Mouse (Mus musculus): ENCODE results near the gene Myo1a. TPM values are rescaled to one million over a fixed set of nuclear protein-coding genes. Genes with fewer than 3 reads are reported as not detected.

Gene Myo1a
- polyA plus RNA-seq, 1 experiment, result 0.11 TPM

DNA sequence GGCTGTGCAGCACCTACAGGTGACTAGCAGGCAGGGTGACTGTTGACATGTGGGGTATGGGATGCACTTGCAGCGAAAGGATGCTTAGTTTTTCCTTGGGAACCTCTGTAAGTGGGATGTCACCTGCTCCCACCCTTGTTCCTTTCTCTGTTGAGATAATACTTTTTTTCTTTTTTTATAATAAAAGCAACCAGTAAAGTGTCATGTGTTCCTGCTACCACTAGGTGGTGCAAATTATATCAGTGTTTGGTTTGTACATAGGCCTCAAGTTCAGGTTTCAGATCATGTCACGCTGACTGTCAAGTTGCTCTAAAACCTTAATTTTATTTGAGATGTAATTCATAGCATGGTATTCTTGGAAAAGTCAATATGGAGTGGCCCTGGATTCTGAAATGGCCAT lies 10.3 kb upstream of the Myo1a start:
- 43% methylated on average over 2 of the region's 2 CpGs for WGBS
- Histone ChIP-seq H3K4me1 (ENCODE audit: control insufficient read depth, insufficient read depth, low read length) (no peaks in the 10 kb centered on the region), H3K4me3 (replicated peaks; ENCODE audit: extremely low read depth, low read depth, low read length) (no peak overlapping the region)
- TF ChIP-seq CTCF (IDR thresholded peaks at IDR 0.05; ENCODE audit: insufficient read depth, low read length) (peak; percentile 33; the same call in 1 of the 2 replicates), POLR2A (IDR thresholded peaks at IDR 0.05; ENCODE audit: borderline replicate concordance, extremely low read depth, low read depth, low read length) (no peak)
- no peak for DNase-seq

DNA sequence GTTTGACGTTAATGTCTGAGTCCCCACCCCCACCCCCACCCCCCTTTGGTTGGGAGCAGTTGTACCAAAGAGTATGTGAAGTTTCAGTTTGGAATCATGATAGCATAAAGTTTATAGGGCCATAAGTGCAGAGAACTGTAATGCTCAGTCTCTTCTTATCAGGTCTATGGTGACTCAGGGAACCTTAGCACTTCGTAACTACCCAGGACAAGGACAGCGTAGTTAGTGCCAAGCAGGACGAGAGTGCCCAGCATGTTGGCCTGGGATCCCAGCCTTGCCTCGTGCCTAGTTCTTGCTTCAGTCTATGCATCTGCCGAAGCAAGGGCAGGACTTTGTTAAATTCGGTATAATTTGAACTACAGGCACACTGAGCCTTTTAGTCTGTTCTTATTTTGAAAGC lies 9.2 kb upstream of the Myo1a start:
- 93% methylated on average over 7 of the region's 7 CpGs for WGBS
- Histone ChIP-seq H3K4me1 (ENCODE audit: control insufficient read depth, insufficient read depth, low read length) (no peaks in the 10 kb centered on the region), H3K4me3 (replicated peaks; ENCODE audit: extremely low read depth, low read depth, low read length) (no peak overlapping the region)
- TF ChIP-seq CTCF (IDR thresholded peaks at IDR 0.05; ENCODE audit: insufficient read depth, low read length) (no peak), POLR2A (IDR thresholded peaks at IDR 0.05; ENCODE audit: borderline replicate concordance, extremely low read depth, low read depth, low read length) (no peak)
- no peak for DNase-seq

DNA sequence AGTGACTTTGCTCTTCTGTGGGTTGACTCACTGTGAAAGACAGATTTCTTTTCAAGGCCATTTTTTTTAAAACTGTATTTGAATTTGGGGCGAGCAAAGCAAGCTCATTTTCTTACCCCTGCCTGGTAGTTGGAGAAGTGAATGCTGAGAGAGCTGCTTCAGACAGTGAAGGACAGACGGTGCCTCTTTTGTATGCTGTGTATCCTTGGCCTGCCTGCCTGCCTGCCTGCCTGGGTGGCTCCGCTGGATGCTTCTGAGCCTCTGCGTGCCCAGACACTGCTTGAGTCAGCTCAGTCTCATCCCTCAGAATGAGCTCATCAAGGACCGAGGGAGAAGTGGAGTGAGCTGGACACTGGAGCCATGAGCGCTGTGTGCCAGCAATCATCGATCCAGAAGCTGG lies 6.0 kb upstream of the Myo1a start:
- no peak for DNase-seq
- WGBS, result 94% methylated on average over 7 of the region's 7 CpGs
- H3K4me3 ChIP-seq (replicated peaks; ENCODE audit: extremely low read depth, low read depth, low read length), result no peak overlapping the region
- no peaks in the 10 kb centered on the region for H3K4me1 ChIP-seq (ENCODE audit: control insufficient read depth, insufficient read depth, low read length)
- TF ChIP-seq POLR2A (IDR thresholded peaks at IDR 0.05; ENCODE audit: borderline replicate concordance, extremely low read depth, low read depth, low read length), result no peak
- no peak for TF ChIP-seq CTCF (IDR thresholded peaks at IDR 0.05; ENCODE audit: insufficient read depth, low read length)

DNA sequence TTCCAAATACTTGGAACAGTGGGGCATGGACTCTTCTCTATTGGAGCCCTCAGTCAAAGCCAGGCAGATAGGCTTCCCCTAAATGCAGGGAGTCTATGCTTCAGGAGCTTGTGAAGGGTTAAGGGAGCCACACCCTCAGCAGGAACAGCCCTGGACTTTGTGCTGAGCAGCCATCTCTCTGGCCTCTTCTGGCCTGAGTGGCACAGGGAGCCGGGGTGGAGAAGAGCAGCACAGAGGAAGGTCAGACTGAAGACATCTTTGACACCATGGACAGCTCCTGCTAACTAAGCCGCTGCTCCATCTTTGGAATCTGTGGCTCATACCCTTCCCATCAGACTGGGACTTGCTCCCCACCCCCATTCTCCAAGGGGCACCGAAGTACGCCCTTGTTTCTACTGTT lies 1.7 kb upstream of the Myo1a start:
- TF ChIP-seq CTCF (IDR thresholded peaks at IDR 0.05; ENCODE audit: insufficient read depth, low read length) (no peak), POLR2A (IDR thresholded peaks at IDR 0.05; ENCODE audit: borderline replicate concordance, extremely low read depth, low read depth, low read length) (no peak)
- no peak for DNase-seq
- Histone ChIP-seq H3K4me1 (ENCODE audit: control insufficient read depth, insufficient read depth, low read length) (no peaks in the 10 kb centered on the region), H3K4me3 (replicated peaks; ENCODE audit: extremely low read depth, low read depth, low read length) (no peak overlapping the region)
- 41% methylated on average over 4 of the region's 4 CpGs for WGBS

DNA sequence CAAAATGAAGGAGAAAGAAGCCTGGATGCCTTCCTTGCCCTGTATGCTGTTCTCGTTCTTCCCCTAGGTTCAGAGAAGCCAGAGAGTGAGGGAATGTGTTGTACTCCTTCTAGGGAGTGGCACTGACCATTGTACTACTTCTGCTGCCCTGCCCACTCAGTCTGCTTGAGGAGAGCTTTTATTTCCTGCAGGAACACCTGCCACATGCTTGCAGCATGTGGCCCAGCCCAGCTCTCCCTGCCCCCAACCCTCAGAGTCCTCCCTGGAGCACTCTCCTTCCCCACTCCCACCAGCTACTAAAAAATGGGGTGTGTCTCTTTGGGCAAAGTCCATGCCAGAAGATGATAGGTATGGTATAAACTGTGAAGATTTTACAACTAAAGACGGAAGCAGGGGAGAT lies 677 bp upstream of the Myo1a start:
- Histone ChIP-seq H3K4me3 (replicated peaks; ENCODE audit: extremely low read depth, low read depth, low read length) (no peak overlapping the region), H3K4me1 (ENCODE audit: control insufficient read depth, insufficient read depth, low read length) (no peaks in the 10 kb centered on the region)
- no peak for TF ChIP-seq CTCF (IDR thresholded peaks at IDR 0.05; ENCODE audit: insufficient read depth, low read length)
- TF ChIP-seq POLR2A (IDR thresholded peaks at IDR 0.05; ENCODE audit: borderline replicate concordance, extremely low read depth, low read depth, low read length), result no peak
- no peak for DNase-seq
- 35% methylated on average over 2 of the region's 2 CpGs for WGBS

DNA sequence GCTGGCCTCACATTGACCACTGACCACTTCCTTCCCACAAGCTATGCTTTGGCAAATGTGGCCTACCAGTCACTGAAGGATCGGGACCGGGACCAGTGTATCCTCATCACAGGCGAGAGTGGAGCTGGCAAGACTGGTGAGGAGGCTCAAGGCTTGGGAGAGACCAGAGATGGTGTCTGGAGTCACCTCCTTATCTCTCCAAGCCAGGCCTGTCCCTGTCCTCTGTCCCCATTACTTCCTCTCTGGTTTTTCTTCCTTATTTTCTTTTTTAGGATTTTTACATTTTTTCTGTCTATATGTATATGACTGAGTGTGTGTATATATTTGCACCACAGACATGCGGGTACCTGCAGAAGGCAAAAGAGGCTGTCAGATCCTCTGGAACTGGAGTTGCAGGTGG lies 813 bp downstream of the Myo1a start:
- TF ChIP-seq POLR2A (IDR thresholded peaks at IDR 0.05; ENCODE audit: borderline replicate concordance, extremely low read depth, low read depth, low read length) (no peak), CTCF (IDR thresholded peaks at IDR 0.05; ENCODE audit: insufficient read depth, low read length) (no peak)
- Histone ChIP-seq H3K4me1 (ENCODE audit: control insufficient read depth, insufficient read depth, low read length) (no peaks in the 10 kb centered on the region), H3K4me3 (replicated peaks; ENCODE audit: extremely low read depth, low read depth, low read length) (no peak overlapping the region)
- DNase-seq, result no peak
- WGBS, result 89% methylated on average over 4 of the region's 4 CpGs

DNA sequence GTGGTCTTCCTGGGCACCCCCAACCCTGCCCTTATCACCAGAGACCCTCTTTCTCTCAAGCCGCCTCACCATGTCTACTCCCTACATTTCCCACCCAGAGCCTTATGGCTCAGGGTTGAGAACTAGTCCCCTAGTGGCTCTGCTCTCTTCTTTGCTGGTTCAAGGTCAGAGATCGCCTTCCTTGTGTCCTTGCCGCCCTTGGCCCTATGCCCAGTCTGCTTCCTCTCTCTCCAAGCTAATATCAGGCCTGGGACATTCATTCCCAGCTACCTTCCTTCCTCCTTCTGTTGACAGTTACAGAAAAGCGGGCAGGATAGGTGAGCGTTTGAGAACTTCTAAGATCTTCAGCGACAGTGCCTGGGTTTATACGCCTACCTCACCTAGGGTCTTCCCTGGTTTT lies 2.8 kb downstream of the Myo1a start:
- no peak for TF ChIP-seq CTCF (IDR thresholded peaks at IDR 0.05; ENCODE audit: insufficient read depth, low read length)
- no peaks in the 10 kb centered on the region for H3K4me1 ChIP-seq (ENCODE audit: control insufficient read depth, insufficient read depth, low read length)
- 52% methylated on average over 7 of the region's 7 CpGs for WGBS
- no peak for DNase-seq
- H3K4me3 ChIP-seq (replicated peaks; ENCODE audit: extremely low read depth, low read depth, low read length), result no peak overlapping the region

DNA sequence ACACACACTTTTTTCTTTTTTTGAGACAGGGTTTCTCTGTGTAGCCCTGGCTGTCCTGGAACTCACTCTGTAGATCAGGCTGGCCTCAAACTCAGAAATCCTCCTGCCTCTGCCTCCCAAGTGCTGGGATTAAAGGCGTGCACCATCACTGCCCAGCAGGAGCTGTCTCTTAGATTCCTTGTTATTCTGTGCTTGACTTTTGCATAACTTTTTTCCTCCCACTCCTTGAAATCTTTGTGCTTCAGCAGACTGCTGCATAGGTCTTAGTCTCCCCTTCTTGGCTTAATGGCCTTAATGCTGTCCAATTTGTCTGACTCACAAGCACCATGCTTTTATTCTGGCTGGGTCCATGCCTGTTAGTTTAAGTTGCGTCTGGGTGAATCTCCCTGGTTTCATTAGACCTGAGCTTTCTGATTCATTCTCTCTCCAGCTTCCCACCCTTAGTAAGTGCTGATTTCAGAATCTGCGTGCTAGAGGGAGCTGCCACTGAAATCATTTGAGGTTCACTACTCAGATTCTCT lies 3.9 kb downstream of the Myo1a start:
- DNase-seq, result no peak
- Histone ChIP-seq H3K4me1 (ENCODE audit: control insufficient read depth, insufficient read depth, low read length) (no peaks in the 10 kb centered on the region), H3K4me3 (replicated peaks; ENCODE audit: extremely low read depth, low read depth, low read length) (no peak overlapping the region)
- TF ChIP-seq CTCF (IDR thresholded peaks at IDR 0.05; ENCODE audit: insufficient read depth, low read length), result no peak
- TF ChIP-seq POLR2A (IDR thresholded peaks at IDR 0.05; ENCODE audit: borderline replicate concordance, extremely low read depth, low read depth, low read length), result no peak
- 81% methylated on average over 3 of the region's 3 CpGs for WGBS

DNA sequence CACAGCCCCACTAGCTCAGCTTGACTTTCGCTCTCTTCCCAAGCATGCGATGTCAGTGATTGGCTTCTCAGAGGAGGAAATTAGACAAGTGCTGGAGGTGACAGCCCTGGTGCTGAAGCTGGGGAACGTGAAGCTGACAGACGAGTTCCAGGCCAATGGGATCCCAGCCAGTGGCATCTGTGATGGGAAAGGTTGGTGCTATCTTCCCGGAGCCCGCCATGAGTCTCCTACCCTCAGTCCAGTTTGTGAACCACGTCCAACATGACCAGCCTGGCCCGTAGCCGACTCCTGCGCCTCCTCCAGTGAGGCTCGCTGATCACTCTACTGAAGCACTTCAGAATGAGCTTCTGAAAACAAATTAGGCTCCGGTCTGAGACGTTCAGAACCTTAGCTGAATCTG lies 5.4 kb downstream of the Myo1a start:
- no peaks in the 10 kb centered on the region for H3K4me1 ChIP-seq (ENCODE audit: control insufficient read depth, insufficient read depth, low read length)
- TF ChIP-seq POLR2A (IDR thresholded peaks at IDR 0.05; ENCODE audit: borderline replicate concordance, extremely low read depth, low read depth, low read length) (no peak), CTCF (IDR thresholded peaks at IDR 0.05; ENCODE audit: insufficient read depth, low read length) (no peak)
- no peak overlapping the region for H3K4me3 ChIP-seq (replicated peaks; ENCODE audit: extremely low read depth, low read depth, low read length)
- no peak for DNase-seq
- WGBS, result 73% methylated on average over 13 of the region's 13 CpGs

DNA sequence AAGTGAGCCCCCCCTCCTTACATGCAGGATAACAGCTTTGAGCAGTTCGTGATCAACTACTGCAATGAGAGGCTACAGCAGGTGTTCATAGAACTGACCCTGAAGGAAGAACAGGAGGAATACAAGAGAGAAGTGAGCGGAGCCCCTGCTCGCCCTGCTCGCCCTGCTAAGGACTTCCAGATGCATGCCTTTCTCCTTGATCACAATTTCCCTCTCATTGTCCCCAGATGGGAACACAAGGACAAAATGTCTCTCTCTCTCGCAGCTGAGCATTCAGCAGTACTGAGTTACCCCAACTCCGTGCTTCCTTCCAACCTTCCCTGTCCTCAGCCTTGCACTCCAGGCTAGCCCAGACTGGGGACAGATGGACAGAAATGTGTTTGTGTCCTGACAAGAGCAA lies 7.8 kb downstream of the Myo1a start:
- Histone ChIP-seq H3K4me3 (replicated peaks; ENCODE audit: extremely low read depth, low read depth, low read length) (no peak overlapping the region), H3K4me1 (ENCODE audit: control insufficient read depth, insufficient read depth, low read length) (no peaks in the 10 kb centered on the region)
- DNase-seq, result no peak
- 73% methylated on average over 6 of the region's 6 CpGs for WGBS
- TF ChIP-seq CTCF (IDR thresholded peaks at IDR 0.05; ENCODE audit: insufficient read depth, low read length), result no peak
- no peak for TF ChIP-seq POLR2A (IDR thresholded peaks at IDR 0.05; ENCODE audit: borderline replicate concordance, extremely low read depth, low read depth, low read length)

Measured in lung, adult 2 months (tissue).